Mouse (Mus musculus) midbrain, embryonic 10.5 days (tissue): ENCODE measurements around the gene Wdr24. TPM values are rescaled to one million over a fixed set of nuclear protein-coding genes. Genes with fewer than 3 reads are reported as not detected.
A peak's percentile ranks its signal among the peaks of the same experiment; 100 is the strongest.
"Not testable (repeated sequence)": the region's sequence is repeated elsewhere in the genome, so short reads cannot be mapped to it uniquely, and the experiment has no call there.

Experiments
- DNase-seq: peaks from one replicate; pipeline ENCODE4 v3.0.0-alpha.2; 2017; ENCODE audit warnings: low spot score
- H3K27ac ChIP-seq: fragments of 300-500 bp; sonication (generic); replicated peaks from 2 replicates; pipeline ENCODE4 v1.5.1; 2016; ENCODE audit warnings: mild to moderate bottlenecking
- H3K27me3 ChIP-seq: fragments of 300-500 bp; sonication (generic); 2 replicates; pipeline ENCODE4 v1.6.1; 2016; ENCODE audit warnings: low read depth, mild to moderate bottlenecking; ENCODE audit not compliant: poor library complexity, severe bottlenecking
- H3K36me3 ChIP-seq: fragments of 300-500 bp; sonication (generic); 2 replicates; pipeline ENCODE4 v1.6.1; 2016; ENCODE audit warnings: mild to moderate bottlenecking, moderate library complexity
- H3K4me1 ChIP-seq: fragments of 300-500 bp; sonication (generic); 2 replicates; pipeline ENCODE4 v1.6.1; 2016
- H3K4me3 ChIP-seq: fragments of 300-500 bp; sonication (generic); 2 replicates; pipeline ENCODE4 v1.5.1; 2016; ENCODE audit warnings: mild to moderate bottlenecking, moderate library complexity
- H3K9me3 ChIP-seq: fragments of 300-500 bp; sonication (generic); replicated peaks from 2 replicates; pipeline ENCODE4 v1.6.1; 2016; ENCODE audit warnings: mild to moderate bottlenecking
- WGBS: fragments of 180-500 bp; shearing (Covaris S2); methylation state at CpG from one replicate; pipeline ENCODE4 v1.1.7; 2016; 5-methylcytosine and 5-hydroxymethylcytosine counted together
- polyA plus RNA-seq: library from polyadenylated mRNA; unstranded; fragments of >200 nt; fragmentation: Nextera tagmentation; extraction: Ambion mirVana; gene quantifications from 2 replicates; pipeline ENCODE4 v1.2.1, GENCODE M21; 2016

Wdr24 gene
- polyA plus RNA-seq, 1 experiment from 2014 or later = 31.7 TPM

DNA sequence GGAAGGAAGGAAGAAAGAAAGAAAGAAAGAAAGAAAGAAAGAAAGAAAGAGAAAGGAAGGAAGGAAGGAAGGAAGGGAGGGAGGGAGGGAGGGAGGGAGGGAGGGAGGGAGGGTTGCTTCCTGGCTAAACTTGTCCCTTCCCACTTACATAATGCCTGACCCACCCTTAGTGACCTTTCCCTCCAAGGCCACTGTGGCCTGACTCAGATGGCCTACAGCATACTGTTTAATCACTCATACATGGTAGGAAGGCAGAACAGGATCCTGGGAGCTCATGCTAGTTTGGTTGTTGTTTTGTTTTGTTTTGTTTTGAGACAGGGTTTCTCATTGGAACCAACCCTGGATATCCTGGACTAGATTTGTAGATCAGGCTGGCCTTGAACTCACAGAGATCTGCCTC lies 48.1 kb downstream of the Wdr24 start:
- not testable (repeated sequence) for H3K27me3 ChIP-seq, H3K36me3 ChIP-seq, H3K9me3 ChIP-seq, H3K27ac ChIP-seq, H3K4me3 ChIP-seq, DNase-seq
- peaks cover 59% of the 10 kb centered on the region for H3K4me1 ChIP-seq

DNA sequence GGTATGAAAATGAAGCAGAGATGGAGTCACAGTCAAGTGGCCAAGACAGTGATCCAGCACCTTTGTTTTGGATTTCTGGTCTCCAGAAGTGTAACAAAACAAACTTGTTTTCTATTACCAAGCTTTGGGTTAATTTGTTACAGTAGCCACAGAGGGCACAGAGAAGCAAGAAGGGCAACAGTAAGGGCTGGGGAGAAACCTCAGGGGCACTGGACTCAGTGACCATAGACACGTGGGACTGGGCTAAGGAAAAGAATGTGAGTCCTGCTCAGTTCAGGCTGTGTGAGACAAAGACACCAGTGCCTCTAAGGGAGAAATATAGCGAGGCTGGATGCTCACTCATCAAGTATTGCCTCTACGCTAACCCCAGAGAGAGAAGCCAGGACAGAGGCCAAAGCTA lies 49.2 kb downstream of the Wdr24 start:
- Histone ChIP-seq H3K27ac (no peak overlapping the region), H3K9me3 (no peaks in the 10 kb centered on the region), H3K27me3 (no peaks in the 10 kb centered on the region), H3K4me1 (peaks cover 60% of the 10 kb centered on the region), H3K36me3 (peaks cover 12% of the 10 kb centered on the region), H3K4me3 (no peak overlapping the region)
- 85% methylated on average over 3 of the region's 3 CpGs for WGBS
- no peak for DNase-seq

DNA sequence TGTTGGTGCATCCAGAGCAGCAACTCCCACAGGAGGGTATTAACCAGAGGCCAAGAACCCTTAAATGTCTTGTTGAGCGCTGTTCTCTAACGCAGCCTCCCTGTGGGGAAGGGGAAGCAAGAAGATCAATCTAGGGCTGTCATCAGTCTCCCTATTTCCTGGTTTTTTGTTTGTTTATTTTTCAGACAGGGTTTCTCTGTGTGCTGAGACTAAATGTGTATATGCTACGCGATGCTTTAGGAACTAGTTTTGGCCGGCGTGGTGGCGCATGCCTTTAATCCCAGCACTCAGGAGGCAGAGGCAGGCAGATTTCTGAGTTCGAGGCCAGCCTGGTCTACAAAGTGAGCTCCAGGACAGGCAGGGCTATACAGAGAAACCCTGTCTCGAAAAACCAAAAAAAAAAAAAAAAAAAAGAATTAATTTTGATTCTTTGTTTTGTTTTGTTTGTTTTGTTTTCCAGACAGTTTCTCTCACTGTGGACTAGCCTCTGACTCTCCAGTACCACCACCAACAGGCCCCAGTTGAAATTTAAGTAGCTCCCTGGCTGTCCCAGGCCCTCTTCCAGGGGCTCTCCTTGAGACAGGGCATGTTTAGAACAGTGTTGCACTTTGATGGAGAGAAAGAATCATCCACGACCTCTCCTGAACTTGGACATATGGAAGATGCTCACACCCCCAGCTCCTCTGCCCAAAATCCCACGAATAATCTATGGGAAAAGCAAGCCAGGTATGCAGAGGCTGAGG lies 50.1 kb downstream of the Wdr24 start:
- Histone ChIP-seq H3K27ac (peak overlapping the region; percentile 93; the same call in 1 of the 2 replicates), H3K27me3 (no peaks in the 10 kb centered on the region), H3K4me3 (peak overlapping the region; percentile 81), H3K9me3 (no peaks in the 10 kb centered on the region), H3K4me1 (peaks cover 60% of the 10 kb centered on the region), H3K36me3 (peaks cover 21% of the 10 kb centered on the region)
- 85% methylated on average over 11 of the region's 11 CpGs for WGBS
- DNase-seq = no peak

DNA sequence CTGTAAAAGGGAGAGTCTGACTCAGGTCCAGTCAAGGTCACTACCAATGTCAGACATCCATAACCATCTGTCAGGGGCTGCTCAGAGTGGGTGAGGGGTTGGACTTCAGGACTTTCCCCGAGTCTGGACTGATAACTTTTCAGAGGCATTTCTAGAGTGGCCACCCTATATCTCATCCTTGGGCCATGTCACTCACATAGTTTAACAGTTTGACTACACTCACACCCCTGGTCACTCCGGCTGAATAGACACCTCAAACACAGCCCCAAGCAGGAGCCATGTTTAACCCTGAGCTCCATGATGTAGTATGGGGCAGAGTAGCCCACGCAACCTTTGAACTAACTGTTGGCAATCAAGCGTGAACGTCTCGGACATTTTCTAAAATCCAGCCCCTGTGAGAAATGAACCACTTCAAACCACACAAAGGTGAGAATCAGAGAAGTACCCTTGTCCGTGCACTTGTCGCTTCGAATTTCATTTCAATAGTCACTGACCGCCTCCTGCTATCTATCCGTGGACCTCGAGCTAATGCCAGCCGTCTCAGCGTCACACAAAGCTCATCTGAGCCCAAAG lies 50.8 kb downstream of the Wdr24 start:
- no peaks in the 10 kb centered on the region for H3K27me3 ChIP-seq
- no peaks in the 10 kb centered on the region for H3K9me3 ChIP-seq
- H3K36me3 ChIP-seq = peaks cover 27% of the 10 kb centered on the region
- H3K27ac ChIP-seq = peak overlapping the region; percentile 93
- peaks cover 60% of the 10 kb centered on the region for H3K4me1 ChIP-seq
- H3K4me3 ChIP-seq = peak overlapping the region; percentile 81
- WGBS = 7% methylated on average over 14 of the region's 14 CpGs
- no peak for DNase-seq

DNA sequence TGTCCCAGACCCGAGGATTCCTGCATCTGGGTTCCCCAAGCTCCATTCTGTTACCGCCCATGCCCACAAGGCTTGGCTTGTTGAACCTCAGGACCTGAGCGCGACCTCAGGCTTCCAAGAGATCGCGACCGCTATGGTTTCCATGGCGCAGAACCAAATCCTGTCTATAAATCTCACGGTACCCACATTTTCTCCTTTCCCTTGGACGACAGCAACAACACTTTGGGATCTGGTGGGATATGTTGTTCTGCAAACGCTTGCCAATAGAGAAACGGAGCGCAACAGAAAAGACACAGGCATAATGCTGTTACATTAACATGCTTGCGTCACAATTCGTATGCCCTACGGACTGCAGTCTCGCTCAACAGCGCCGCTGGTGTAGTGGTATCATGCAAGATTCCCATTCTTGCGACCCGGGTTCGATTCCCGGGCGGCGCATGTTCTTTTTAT lies 51.3 kb downstream of the Wdr24 start, which contains the start of gene Mettl26:
TSS of gene Mettl26 (plus strand) at position 354 of the 450 bp plus-strand sequence.
- peak; percentile 91 for DNase-seq
- Histone ChIP-seq H3K36me3 (peaks cover 32% of the 10 kb centered on the region), H3K27ac (peak within 1 kb of the TSS; percentile 93), H3K4me1 (peaks cover 61% of the 10 kb centered on the region), H3K4me3 (peak within 1 kb of the TSS; percentile 81), H3K9me3 (no peaks in the 10 kb centered on the region), H3K27me3 (no peaks in the 10 kb centered on the region)
- under 1% methylated on average over 25 of the region's 25 CpGs for WGBS

DNA sequence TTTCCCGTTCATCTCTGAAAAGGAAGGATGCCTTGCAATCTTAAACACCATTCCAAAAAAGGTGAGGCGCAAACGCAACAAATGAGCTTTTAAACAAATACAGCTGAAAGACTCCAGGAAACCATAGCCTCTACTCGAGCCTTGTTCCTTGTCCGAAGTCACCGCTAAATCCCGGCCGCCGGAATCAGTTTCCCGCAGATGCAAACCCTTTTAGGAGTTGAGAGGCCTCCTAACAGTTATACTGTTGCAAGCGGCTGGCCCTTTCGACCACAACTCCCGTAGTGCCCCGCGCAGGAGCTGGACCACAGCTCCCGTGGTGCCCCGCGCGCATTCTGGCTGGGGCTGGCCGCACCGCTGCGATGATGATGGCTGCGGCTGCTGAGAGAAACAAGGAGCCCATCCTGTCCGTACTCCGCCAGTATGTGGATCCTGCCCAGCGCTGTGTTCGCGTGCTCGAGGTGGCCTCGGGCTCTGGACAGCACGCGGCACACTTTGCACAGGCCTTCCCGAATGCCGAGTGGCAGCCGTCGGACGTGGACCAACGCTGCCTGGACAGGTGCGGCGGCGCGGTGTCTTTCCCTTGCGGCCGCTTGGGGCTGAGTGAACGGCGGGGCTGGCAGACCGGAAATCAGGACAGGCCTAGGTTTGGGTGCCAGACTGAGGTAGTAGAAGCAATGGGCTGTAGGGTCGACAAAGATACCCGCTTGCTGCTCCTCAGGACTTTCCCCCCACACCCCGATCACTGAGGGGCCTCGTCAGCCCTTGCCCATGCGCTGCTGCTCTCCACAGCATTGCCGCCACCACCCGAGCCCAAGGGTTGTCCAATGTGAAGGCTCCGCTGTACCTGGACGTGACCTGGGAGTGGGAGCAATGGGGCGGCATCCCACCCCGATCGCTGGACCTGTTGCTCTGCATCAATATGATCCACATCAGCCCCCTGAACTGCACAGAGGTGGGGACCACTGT lies 52.0 kb downstream of the Wdr24 start:
- no peaks in the 10 kb centered on the region for H3K9me3 ChIP-seq
- peaks cover 68% of the 10 kb centered on the region for H3K4me1 ChIP-seq
- peaks cover 32% of the 10 kb centered on the region for H3K36me3 ChIP-seq
- H3K4me3 ChIP-seq = peak overlapping the region; percentile 81
- WGBS = 1% methylated on average over 59 of the region's 59 CpGs
- H3K27me3 ChIP-seq = no peaks in the 10 kb centered on the region
- peak overlapping the region; percentile 93 for H3K27ac ChIP-seq
- DNase-seq = peak; percentile 91

DNA sequence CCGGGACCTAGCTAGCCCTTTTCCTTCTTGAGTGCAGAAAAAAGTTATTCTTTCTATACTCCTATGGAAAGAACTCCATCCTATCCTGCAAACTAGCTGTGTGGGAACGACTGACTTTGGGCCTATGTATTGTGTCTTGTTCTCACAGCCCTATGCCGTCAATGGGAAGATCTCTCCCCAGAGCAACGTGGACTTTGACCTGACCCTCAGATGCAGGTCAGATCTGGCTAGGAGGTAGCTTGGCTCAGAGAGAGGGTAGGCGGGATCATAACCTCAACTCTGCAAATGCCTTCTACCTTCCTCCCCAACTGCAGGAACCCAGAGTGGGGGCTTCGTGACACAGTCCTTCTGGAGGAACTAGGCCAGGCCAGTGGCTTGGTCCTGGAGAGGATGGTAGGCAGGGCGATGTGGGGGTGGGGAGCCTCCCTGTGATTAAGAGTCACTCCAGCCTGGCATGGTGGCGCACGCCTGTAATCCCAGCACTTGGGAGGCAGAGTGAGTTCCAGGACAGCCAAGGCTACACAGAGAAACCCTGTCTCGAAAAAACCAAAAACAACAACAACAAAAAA lies 53.0 kb downstream of the Wdr24 start:
- H3K27me3 ChIP-seq = no peaks in the 10 kb centered on the region
- H3K4me1 ChIP-seq = peaks cover 78% of the 10 kb centered on the region
- peak overlapping the region; percentile 93 for H3K27ac ChIP-seq
- no peak for DNase-seq
- H3K36me3 ChIP-seq = peaks cover 32% of the 10 kb centered on the region
- H3K4me3 ChIP-seq = peak overlapping the region; percentile 81
- no peaks in the 10 kb centered on the region for H3K9me3 ChIP-seq
- 56% methylated on average over 10 of the region's 10 CpGs for WGBS

DNA sequence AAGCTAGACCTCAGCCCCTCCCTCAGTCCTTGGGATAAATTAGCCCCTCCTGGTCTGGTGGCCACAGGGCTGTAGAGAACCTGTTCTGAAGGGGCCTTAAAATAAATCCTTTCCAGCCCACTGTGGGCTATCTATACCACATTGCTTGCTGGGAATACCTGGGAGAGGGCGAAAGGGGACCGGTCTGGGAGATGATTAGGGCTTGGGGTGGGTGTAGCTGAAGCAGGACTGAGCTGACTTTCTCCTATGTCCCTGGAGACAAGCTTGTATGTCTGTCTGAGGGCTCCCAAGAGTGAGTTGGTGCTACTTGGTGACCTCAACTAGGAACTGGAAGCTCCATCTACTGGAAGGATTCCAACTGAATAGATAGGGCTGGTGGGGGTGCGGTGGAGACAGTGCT lies 53.6 kb downstream of the Wdr24 start:
- Histone ChIP-seq H3K27me3 (no peaks in the 10 kb centered on the region), H3K9me3 (no peaks in the 10 kb centered on the region), H3K4me3 (peak overlapping the region; percentile 81), H3K27ac (no peak overlapping the region), H3K4me1 (peaks cover 84% of the 10 kb centered on the region), H3K36me3 (peaks cover 32% of the 10 kb centered on the region)
- 91% methylated on average over 3 of the region's 3 CpGs for WGBS
- no peak for DNase-seq

DNA sequence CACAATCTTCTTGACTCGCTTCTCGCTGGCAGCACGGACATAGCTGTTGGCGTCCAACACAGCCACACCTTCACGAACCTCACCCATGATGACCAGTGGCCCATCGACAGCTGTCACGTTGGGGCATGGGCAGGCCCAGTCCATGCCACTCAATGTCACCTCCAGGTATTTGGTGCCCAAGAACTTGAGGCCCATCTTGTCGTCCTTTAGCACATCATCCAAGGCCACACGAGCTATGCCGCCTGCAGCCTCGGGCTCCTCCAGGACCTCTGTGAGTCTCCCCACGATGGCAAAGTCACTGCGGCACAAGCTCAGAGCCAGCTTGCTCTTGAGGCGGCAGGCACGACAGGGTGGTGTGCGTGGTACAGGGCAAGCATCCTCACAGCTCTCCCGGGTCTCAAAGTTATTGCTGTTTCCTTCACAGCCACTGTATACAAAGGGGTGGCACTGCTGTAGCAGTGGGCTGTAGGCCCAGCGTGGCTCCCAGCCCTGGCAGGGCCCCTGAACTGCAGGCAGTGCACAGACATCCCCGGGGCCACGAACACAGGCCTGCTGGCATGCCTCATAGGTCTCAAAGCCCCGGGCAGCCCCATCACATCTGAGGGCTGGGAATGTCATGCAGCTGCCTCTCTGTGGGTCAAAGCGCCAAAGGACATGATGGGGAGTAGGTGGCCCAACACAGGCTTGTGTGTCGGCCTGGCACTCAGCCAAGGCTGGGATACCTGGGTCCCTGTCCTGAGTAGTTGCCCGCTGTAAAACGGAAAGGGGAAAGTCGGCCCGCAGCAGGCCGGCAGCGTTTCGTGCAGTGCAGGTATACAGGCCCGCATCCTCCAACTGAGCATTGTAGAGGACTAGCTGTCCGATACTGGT lies 54.5 kb downstream of the Wdr24 start:
- 93% methylated on average over 32 of the region's 32 CpGs for WGBS
- Histone ChIP-seq H3K36me3 (peaks cover 41% of the 10 kb centered on the region), H3K27me3 (no peaks in the 10 kb centered on the region), H3K4me1 (peaks cover 90% of the 10 kb centered on the region), H3K9me3 (no peaks in the 10 kb centered on the region), H3K27ac (peak overlapping the region; percentile 90; the same call in 1 of the 2 replicates), H3K4me3 (peak overlapping the region; percentile 20; the same call in 1 of the 2 replicates)
- DNase-seq = no peak
